Mouse (Mus musculus) testis, adult 2 months (tissue): ENCODE data around the gene Tcf19.

Experiments used
- CTCF ChIP-seq: fragments of 200-500 bp; IDR thresholded peaks from 2 replicates; pipeline ENCODE4 v1.5.1; 2012; ENCODE audit warnings: low read depth, mild to moderate bottlenecking, inconsistent platforms, low read length, moderate library complexity; ENCODE audit not compliant: control insufficient read depth, insufficient read depth, insufficient replicate concordance
- POLR2A ChIP-seq: fragments of 200-500 bp; IDR thresholded peaks from 2 replicates; pipeline ENCODE4 v1.6.1; 2012; ENCODE audit warnings: low read depth, mild to moderate bottlenecking, inconsistent platforms, low read length, moderate library complexity; ENCODE audit not compliant: control insufficient read depth

GRCm38 (mm10) chr17:35549437-35550142 lies 33.0 kb upstream of the Tcf19 start:
- TF ChIP-seq CTCF (no peak), POLR2A (no peak)
